Mouse (Mus musculus) lung, postnatal 14 days (tissue): ENCODE results near the gene Slfn5.
"Not testable (repeated sequence)": the region's sequence is repeated elsewhere in the genome, so short reads cannot be mapped to it uniquely, and the experiment has no call there.

ENCODE experiments used
- DNase-seq: peaks from one replicate; pipeline ENCODE4 v3.0.0; 2021

The Slfn5 gene

DNA sequence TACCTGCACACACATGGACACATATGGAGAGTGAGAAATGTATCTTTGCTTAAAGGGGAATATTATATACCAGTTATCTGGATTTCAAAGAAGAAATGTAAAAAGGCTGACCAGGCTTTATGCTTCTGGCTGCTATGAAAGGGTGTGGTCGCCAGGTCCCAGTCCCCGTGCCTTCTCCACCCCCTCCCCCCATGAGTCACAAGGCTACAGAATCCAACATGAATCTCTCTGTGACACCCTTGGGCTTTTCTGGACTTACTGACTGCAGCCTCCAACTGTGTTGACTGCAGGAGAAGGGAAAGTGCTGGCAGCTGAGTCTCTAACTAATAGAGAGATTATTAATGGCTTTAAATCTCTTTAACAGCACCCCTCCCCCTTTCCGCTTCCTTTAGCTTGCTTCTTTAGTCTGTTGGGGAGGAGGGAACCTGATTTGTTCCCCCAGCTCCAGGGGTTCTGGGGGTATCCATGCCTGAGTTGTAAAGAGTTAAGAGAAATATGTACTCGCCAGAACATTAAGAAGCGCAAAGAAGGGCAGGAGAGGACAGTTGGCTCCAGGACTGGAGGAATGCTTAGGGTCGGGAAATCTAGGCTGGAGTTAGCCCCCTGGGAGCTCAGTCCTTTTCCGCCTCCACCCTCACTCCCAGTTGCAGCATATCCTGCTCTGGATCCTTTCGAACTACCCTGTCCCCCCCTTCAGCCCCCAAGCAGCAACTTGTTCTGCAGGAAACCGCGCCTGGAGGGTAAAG lies at the start of gene Slfn5:
Gene Slfn5 (plus strand): TSS at position 614 of the 746 bp plus-strand sequence.
- DNase-seq: peak; percentile 47

DNA sequence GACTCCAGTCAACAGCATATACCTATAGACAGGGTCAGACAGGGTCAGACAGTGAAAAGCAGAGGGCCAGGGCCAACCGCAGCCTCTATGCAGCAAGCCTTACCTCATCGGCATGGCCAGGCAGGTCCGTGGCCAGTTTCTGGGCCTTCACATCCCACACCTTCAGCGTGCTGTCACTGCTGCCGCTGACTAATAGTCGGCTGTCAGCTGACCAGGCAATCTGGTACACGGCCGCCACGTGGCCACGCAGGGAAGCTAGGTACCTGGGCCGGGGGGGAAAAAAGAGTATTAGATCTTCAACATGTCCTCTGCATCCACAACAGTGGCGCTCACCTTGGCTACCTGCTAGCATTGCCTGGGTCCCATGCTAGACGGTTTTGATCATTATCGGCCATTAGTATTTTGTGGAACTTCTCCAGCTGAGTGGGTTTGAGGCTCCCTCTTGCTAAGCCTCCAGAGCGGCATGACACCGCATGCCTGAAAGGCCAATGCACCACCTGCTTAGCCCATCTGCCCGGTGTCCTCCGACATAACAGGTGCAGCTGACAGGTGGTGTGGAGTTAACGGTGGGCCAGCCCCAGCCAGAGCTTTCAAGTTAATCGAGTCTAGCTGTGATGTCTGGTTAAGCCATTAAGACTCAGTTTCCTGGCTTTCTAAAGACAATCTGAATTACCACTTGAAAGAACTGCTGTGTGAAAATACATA lies 49.4 kb upstream of the Slfn5 start:
- DNase-seq: no peak

DNA sequence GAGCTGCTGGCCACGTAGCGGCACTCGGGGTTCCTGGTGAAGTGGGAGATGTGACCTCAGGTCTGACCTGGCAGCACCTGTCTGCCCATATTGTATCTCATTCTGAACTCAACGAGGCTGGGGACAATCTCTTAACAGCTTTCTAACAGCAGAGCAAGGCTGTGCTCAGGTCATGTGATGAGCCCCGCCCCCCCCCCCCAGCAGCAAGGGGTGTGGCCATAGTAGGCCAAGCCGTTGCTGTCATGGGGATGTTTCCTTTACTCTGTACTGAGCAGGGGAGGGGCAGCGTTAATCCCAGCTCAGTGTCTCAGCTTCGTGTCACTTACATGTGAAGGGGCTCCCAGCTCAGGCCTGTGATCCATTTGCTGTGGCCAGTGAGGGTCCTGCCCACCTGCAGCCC lies 46.2 kb upstream of the Slfn5 start:
- DNase-seq: no peak

DNA sequence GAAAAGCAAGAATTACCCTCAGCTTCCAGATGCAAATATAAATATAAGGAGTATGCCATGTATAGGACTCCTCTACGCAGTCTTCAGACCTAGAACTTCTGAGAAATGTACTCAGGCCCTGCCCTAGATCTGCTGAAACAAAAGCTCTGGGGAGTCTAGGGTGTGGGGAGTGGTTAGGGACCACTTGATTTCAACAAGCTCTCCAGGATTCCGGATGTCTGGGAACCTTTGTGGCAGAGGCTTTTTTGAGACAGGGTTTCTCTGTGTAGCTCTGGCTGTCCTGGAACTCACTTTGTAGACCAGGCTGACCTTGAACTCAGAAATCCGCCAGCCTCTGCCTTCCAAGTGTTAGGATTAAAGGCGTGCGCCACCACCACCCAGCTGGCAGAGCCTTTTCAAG lies 45.3 kb upstream of the Slfn5 start:
- no peak for DNase-seq

DNA sequence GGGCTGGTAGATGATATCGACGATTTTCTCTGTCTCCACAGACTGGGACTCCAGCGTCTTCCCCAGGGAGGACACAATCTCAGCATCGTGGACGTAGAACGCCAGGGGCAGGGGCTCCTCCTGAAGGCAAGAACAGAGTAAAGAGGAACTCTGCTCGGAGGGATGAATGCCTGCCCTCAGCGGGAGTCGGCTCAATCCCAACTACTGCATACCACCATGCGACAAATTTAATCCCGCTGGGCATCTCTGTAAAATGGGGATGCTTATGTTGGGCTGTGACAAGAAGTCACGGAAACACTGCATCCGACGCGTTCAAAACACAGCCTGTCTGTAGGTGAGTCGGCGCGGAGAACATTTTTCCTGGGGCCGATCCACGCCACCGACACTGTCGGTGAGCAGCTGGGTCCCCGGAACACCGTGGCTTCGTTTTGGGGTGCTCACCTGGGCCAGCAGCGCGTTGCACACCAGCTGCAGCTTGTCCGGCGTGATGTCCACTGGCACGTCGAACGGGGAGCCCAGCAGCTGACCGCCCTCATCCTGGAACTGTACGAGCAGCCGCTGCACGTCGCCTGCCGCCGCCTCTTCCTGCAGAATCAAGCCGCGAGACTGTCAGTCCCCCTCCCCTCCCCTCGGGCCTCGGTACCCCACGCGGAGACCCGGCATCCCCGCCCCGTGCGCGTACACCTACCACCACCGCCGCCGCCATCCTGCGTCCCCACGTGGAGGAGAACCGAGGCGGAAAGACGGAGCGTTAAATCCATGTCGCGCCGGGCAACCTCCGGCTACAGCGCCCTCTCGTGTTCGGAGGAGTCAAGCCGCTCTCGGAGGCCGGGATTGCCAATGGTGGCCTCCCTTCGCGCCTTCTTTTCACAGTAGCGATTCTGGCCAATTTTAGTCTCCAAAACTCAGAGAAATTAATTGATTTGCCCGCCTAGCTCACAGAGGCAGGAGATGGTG lies 43.2 kb upstream of the Slfn5 start, which contains the start of gene Nle1:
Gene Nle1 (minus strand): TSS at position 761 of the 957 bp plus-strand sequence.
- peak; percentile 95 for DNase-seq

DNA sequence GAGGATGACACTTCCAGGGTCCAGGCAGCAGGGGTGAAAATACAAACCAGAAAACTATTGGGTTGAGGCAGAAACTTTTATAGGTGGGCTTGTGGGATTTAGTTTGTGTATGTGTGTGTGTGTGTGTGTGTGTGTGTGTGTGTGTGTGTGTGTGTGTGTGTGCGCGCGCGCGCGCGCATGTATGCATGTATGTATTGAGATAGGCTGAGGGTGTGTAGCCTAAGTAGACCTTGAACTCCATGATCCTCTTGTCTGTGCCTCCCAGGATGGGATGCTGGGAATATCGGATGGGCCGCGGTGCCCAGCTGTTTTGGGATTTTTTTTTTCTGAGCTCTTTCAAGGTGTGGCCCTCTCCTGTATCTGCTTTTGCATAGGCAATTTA lies 42.5 kb upstream of the Slfn5 start:
- no peak for DNase-seq

DNA sequence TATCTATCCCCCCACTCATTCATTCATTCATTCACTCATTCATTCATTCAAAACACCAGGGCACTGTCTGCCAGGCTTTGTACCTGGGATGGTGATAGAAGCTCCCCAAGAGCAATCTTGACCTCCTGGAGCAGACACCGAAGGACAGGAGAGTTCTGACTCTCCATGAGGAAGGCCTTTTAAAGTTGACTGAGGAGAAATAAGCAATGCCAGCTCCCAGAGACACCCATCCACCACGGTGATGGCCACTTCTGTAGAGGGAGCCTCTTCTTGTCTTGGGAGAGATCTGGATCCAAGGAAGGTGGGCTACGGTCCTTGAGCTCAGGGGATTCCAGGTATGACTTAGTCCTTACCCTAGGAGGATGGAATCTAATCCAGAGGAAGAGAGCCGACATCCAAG lies 40.9 kb upstream of the Slfn5 start, which contains the start of gene Unc45b:
Gene Unc45b (plus strand): TSS at position 301 of the 400 bp plus-strand sequence.
- DNase-seq: no peak

DNA sequence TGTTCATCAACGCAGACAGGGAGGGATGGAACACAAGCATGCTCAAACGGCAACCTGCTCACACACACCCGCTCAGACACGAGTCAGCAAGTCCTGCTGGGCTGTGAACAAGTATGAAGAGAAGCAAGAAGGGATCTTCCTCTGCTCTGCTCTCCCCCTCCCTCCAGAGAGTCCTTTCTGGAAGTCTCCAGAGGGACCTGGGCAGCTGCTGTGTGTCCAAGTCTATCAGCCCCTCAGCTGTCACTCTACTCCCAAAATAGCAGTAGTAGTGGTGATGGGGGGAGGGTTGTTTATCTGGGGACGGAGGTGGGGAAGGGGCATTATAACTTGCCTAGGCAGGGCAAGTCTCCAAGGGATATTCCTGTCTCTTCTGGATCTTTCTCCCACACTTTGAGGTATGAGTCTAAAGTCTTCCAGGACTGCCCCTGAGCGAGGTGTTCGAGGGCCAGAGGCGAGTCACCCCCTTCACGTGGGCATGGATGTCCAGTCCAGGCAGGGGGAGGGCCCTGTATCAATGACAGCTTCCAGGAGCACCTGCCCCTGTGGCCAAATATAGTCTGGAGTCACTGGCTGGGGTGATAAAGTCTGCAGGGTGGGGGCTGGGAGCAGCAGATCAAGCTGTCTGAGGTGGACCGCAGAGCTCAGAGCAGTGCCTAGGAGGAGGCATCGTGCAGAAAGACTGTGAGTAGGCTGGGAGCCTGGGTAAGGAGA lies 40.3 kb upstream of the Slfn5 start:
- no peak for DNase-seq

DNA sequence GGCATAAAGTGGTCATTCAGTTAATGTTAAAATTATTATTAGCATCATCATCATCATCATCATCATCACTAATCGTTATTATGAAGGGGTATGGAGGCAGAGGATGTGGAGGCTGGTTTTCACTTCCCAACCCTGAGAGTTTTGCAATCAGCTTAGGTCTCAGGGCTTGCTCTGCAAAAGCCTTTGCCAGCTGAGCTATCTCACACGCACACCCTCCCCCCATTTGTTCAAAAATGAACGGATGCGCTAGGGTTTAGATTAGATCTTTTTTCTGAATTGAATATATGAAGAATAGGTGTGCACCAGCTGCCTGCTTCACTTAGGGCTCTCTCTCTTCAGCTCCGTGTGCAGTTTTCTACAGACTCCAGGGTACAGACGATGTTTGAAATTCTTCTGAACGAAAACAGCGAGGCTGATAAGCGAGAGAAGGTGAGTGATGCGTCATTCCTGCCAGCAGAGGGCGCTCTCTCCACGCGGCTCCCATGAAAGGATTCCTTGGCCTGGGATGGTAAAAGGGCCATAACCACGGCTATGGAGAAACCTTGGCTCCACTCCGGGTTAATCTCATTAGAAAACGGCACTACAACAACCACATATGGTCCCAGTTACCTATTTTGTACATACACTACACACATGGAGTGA lies 36.3 kb upstream of the Slfn5 start:
- peak; percentile 88 for DNase-seq

DNA sequence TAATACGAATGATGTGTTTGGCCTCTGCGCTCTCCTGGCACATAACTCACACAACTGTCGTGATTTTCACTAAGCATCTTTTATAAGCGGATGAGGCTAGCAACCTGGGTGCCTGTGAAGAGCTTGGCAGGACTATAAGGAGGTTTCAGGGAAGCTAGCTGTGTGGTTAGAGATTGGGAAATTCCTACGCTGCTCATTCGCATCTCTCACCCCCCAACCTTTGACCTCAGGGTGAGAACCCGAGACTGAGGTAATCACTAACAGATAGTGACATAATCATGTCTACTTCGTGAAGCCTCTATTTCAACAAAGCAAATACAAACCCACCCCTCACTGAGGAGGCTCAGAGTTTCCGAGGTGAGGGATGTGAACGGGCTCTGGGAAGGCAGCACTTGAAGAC lies 30.4 kb upstream of the Slfn5 start:
- no peak for DNase-seq

DNA sequence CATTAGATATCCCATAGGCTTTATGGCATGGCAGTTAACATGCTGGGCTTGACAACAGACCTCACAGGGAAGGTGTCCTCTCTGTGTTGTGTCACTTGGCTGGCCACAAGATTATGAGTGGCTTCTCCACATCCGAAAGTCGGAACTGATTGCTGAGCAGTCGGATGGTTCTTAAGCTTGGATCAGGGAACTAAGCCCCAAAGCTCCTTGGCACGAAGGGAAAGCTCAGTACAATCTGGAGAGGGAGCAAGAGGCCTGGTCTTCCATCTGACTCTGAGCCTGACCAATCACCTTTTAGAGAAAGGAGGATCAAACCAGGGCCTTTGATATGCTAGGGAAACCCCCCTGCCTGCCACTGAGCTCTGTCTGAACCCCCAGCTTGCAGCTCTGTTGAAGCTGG lies 29.5 kb upstream of the Slfn5 start:
- DNase-seq: no peak

DNA sequence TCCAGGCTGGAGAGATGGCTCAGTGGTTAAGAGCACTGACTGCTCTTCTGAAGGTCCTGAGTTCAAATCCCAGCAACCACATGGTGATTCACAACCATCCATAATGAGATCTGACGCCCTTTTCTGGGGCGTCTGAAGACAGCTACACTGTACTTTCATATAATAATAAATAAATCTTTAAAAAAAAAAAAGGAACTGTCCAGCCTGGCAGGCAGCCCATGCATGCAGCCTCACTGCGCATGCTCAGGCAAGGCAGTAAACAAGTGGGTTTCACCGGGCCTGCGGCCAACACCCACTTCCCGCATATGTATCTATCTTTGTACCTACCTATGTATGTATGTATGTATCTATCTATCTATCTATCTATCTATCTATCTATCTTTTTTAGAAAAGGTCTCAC lies 27.2 kb upstream of the Slfn5 start:
- not testable (repeated sequence) for DNase-seq

DNA sequence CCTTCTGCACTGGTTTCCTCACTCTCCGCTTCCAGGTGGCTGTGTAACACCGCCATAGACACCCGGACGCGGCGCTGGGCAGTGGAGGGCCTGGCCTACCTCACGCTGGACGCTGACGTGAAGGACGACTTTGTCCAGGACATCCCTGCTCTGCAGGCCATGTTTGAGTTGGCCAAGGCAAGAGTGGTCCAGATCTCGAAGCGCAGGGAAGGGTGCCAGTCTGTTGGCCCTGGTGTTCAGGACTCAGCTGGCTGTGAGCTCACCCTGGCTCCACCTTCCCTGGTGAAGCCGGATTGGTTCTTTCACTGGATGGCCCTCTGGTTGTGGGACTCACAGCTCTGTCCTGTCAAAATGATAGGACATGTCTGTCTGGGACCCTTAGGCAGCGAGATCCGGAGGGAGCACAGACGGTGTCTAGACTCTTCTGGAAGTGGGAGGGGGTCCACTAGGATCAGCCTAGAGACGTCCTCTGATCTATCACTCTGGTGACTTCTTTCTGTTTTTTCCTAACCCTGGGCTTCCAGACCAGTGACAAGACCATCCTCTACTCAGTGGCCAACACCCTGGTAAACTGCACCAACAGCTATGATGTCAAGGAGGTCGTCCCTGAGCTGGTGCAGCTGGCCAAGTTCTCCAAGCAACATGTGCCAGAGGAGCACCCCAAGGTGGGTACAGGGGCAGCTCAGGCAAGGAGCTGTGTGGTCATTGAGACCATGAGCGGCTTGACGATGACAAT lies 22.1 kb upstream of the Slfn5 start:
- no peak for DNase-seq

DNA sequence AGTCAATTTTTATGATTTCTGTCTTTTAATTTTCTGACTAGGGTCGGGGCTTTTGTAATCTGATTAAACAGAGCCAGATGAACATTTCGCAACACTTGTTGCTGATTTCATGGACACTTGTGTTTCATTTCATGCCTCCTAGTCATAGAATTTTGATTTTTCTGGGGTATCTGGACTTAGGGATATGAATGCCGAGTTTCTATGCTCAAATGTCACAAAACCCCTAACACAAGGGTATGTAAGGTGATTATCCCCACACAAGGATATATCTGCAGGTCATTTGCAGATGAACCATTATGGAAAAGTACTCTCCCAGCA lies 21.6 kb upstream of the Slfn5 start:
- no peak for DNase-seq

DNA sequence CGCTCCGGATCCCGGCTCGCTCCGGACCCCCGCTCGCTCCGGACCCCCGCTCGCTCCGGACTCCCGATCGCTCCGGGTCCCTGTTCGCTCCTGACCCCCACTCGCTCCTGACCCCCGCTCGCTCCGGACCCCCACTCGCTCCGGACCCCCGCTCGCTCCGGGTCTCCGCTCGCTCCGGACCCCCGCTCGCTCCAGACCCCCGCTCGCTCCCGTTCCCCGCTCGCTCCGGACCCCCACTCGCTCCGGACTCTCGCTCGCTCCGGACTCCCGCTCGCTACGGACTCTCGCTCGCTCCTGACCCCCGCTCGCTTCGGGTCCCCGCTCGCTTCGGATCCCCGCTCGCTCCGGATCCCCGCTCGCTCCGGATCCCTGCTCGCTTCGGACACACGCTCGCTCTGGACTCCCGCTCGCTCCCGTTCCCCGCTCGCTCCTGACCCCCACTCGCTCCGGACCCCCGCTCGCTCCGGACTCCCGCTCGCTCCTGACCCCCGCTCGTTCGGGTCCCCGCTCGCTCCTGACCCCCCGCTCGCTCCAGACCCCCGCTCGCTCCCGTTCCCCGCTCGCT lies 20.7 kb upstream of the Slfn5 start:
- not testable (repeated sequence) for DNase-seq

DNA sequence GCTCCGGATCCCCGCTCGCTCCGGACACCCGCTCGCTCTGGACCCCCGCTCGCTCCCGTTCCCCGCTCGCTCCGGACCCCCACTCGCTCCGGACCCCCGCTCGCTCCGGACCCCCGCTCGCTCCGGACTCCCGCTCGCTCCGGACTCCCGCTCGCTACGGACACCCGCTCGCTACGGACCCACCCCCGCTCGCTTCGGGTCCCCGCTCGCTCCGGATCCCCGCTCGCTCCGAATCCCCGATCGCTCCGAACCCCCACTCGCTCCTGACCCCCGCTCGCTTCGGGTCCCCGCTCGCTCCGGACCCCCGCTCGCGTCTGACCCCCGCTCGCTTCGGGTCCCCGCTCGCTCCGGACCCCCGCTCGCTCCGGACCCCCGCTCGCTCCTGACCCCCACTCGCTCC lies 20.0 kb upstream of the Slfn5 start:
- DNase-seq: not testable (repeated sequence)

DNA sequence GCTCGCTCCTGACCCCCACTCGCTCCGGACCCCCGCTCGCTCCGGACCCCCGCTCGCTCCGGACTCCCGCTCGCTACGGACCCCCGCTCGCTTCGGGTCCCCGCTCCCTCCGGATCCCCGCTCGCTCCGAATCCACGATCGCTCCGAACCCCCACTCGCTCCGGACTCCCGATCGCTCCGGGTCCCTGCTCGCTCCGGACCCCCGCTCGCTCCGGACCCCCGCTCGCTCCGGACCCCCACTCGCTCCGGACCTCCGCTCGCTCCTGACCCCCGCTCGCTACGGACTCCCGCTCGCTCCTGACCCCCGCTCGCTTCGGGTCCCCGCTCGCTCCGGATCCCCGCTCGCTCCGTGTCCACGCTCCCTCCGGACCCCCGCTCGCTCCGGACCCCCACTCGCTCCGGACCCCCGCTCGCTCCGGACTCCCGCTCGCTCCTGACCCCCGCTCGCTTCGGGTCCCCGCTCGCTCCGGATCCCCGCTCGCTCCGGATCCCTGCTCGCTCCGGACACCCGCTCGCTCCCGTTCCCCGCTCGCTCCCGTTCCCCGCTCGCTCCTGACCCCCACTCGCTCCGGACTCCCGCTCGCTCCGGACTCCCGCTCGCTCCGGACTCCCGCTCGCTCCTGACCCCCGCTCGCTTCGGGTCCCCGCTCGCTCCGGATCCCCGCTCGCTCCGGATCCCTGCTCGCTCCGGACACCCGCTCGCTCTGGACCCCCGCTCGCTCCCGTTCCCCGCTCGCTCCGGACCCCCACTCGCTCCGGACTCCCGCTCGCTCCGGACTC lies 19.3 kb upstream of the Slfn5 start:
- not testable (repeated sequence) for DNase-seq

DNA sequence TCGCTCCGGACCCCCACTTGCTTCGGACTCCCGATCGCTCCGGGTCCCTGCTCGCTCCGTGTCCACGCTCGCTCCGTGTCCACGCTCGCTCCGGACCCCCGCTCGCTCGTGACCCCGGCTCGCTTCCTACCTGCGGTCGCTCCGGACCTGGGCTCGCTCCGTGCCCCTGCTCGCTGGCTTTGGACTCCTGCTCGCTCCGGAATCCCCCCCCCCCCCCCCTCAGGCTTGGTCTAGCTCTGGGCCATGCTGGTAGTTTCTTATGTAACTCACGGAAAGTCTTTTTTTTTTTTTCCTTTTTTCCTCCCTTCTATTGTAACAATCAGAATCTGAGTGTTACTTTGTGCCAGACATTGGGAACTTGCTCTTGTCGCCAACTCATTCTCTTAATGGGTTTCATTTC lies 18.0 kb upstream of the Slfn5 start:
- no peak for DNase-seq

DNA sequence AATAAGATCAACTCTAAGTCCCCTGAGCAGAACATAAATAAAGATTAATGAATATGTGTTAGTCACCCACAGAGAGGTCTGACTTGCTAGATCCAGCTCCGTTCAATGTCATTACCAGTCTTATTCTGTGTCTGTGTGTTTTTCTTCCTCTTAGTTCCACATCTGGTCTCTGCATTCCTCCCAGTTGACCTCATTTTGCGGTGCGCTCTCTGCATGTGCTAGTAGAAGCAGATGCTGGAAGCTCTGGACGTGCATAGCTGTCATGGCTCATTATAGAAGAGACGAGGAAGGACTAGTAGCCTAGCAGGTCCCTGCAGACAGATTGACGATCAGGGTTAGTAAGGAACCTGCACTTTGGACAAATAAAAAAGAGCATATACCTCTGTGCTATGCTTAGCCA lies 7.8 kb upstream of the Slfn5 start:
- DNase-seq: no peak

DNA sequence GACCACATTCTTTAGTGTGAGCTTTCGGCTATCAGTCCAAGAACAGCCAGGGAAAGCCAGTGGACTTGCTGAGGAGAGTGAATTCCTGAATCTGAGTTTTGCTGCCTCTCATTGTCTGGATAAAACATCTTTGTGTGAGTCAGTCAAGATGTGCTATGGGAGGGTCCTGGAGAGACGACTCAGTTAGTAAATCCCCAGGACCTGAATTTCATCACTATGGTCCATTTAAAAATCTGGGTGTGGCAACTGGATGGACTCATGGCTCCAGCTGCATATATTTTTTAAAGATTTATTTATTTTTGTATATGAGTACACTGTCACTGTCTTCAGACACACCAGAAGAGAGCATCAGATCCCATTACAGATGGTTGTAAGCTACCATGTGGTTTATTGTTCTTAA lies 5.5 kb upstream of the Slfn5 start:
- DNase-seq: no peak
